Mouse (Mus musculus): ENCODE results near the gene Cltc. TPM values are rescaled to one million over a fixed set of nuclear protein-coding genes. Genes with fewer than 3 reads are reported as not detected.

Cltc gene
- polyA plus RNA-seq (2014; fragmentation: Illumina TruSeq; extraction: RNeasy Lipid Tissue Mini Kit (QIAGEN cat#74804); ENCODE audit: low read depth, low replicate concordance) = 175 TPM

DNA sequence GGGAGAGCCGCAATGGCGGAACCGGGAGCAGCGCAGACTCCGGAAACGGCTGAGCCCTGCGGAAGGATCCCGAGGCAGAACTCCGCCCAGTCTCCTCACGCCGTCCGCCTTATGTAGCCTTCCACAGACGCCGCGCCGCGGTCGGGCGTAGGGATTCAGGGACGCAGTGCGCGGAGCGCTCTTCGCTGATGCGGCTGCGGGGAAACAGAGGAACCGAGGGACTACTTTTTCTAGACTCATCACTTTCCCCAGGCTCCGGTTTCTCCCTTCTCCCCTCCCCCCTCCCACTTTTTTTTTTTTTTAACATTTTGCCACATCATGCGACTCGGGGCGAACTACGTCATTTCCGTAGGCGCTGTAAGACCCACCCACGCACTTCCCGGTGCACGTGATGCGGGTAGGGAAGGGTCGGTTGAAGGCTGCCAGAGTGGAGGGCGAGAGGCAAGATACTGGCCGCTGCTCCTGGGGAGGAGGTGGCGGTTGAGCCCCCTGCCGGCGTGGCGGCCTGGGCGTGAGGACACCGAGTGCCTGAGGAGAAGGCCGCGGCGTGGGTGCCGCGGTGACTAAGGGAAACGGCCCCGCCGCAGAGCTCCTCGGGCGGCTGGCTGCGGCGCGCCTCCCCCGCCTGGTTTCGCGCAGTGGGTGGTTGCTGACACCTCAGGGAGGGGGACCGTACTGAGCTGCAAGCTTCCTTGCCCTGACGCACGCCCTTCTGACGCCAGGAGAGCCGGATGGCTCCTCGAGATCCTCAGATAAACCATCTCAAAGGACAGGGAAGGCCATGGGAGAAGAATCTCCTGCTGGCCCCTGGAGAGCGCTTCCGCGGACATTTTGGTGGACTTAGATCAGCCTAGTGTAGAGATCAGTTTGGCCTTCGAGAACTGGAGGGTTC lies at the start of gene Cltc:
Cltc (minus strand) TSS at position 86 of the 892 bp plus-strand sequence.

DNA sequence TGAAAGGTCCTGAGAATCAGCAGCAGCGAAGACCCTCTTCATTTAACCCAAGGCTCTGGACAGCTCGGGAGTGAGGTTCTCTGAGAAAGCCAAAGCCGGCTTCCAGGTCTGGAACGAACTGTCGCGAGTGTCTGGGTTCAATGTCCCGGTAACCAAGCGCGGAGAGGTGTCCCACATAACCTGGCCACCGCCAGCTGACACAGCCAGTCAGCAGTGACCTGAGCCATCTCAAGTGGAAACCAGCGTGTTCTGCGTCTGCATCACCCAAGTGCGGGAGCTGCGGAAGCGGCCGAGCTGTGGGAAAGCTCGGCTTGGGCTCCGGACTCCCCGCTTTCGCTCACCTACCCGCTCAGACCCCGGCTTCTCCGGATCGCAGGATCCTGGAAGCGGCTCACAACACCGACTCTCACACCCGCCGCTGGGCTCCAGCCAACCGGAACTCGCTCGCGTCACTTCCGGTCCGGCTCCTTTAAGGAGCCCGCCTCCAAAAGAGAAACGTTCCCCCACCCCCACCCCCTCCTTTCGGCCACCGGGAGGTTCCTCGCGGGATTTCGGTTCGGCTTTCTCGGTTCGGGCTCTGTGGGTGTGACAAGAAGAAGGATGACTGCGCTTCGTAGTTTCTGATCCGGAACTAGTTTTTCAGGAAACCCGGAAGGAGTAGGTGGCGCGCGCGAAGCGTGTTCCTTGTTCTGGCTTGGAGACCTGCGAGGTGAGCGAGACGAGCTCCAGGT lies 73.8 kb downstream of the Cltc start, which contains the start of the genes Vmp1 and Ptrh2:
Vmp1 (minus strand) TSS at position 442 of the 731 bp plus-strand sequence.
Ptrh2 (plus strand) TSS at position 591 of the 731 bp plus-strand sequence.

Other genes with a start within 250 kb of the Cltc start
- 28.0 TPM for gene Rps6kb1, start 212.8 kb downstream of the Cltc start, polyA plus RNA-seq (2014; fragmentation: Illumina TruSeq; extraction: RNeasy Lipid Tissue Mini Kit (QIAGEN cat#74804); ENCODE audit: low read depth, low replicate concordance)
- gene Tubd1, start 212.6 kb downstream of the Cltc start, polyA plus RNA-seq (2014; fragmentation: Illumina TruSeq; extraction: RNeasy Lipid Tissue Mini Kit (QIAGEN cat#74804); ENCODE audit: low read depth, low replicate concordance) = 3.7 TPM
- 275 TPM for gene Vmp1, start 73.7 kb downstream of the Cltc start, polyA plus RNA-seq (2014; fragmentation: Illumina TruSeq; extraction: RNeasy Lipid Tissue Mini Kit (QIAGEN cat#74804); ENCODE audit: low read depth, low replicate concordance)
- 10.2 TPM for gene Ptrh2, start 73.6 kb downstream of the Cltc start, polyA plus RNA-seq (2014; fragmentation: Illumina TruSeq; extraction: RNeasy Lipid Tissue Mini Kit (QIAGEN cat#74804); ENCODE audit: low read depth, low replicate concordance)
- 59.7 TPM for gene Dhx40, start 50.2 kb upstream of the Cltc start, polyA plus RNA-seq (2014; fragmentation: Illumina TruSeq; extraction: RNeasy Lipid Tissue Mini Kit (QIAGEN cat#74804); ENCODE audit: low read depth, low replicate concordance)
- 26.6 TPM for gene Ypel2, start 236.1 kb upstream of the Cltc start, polyA plus RNA-seq (2014; fragmentation: Illumina TruSeq; extraction: RNeasy Lipid Tissue Mini Kit (QIAGEN cat#74804); ENCODE audit: low read depth, low replicate concordance)

Measured in liver, adult 10 weeks (tissue).